Mouse (Mus musculus) heart, adult 2 months (tissue): ENCODE results near the gene Mea1.
A peak's percentile ranks its signal among the peaks of the same experiment; 100 is the strongest.

Source experiments
- CTCF ChIP-seq: fragments of 200-600 bp; IDR thresholded peaks from 2 replicates; pipeline ENCODE4 v1.8.1; 2022; ENCODE audit warnings: antibody characterized with exemption, mild to moderate bottlenecking, moderate library complexity
- POLR2A ChIP-seq: fragments of 200-500 bp; IDR thresholded peaks from 2 replicates; pipeline ENCODE4 v1.6.1; 2011; ENCODE audit warnings: mild to moderate bottlenecking, low read depth, low read length, control low read depth; ENCODE audit not compliant: insufficient read depth

- TF ChIP-seq CTCF (peak; percentile 69), POLR2A (no peak)
Measured at GRCm38 (mm10) chr17:46714756-46715481, 36.3 kb downstream of the Mea1 start.
